Mouse (Mus musculus): Measurements from ENCODE around the gene Zfp618.

- TF ChIP-seq CTCF (IDR thresholded peaks at IDR 0.05; ENCODE audit: borderline replicate concordance, insufficient read depth, low read length) (no peak), POLR2A (IDR thresholded peaks at IDR 0.05; ENCODE audit: low read depth, low read length) (no peak)
Measured at GRCm38 (mm10) chr4:63006198-63007155, 41.1 kb downstream of the Zfp618 start.

Measured in embryonic fibroblast, embryonic 13.5 days (primary cell).